Mouse (Mus musculus): ENCODE results near the gene Acvr1. TPM values are rescaled to one million over a fixed set of nuclear protein-coding genes. Genes with fewer than 3 reads are reported as not detected.

Gene Acvr1
- polyA plus RNA-seq, 1 experiment = not detected

GRCm38 (mm10) chr2:58403481-58403880 is 163.5 kb downstream of the Acvr1 start:
- H3K27ac ChIP-seq (ENCODE audit: insufficient read depth, low read depth, low read length) = no peak overlapping the region
- H3K4me3 ChIP-seq (ENCODE audit: insufficient read depth, low read depth, low read length) = no peak overlapping the region
- WGBS = 80% methylated on average over 2 of the region's 2 CpGs
- no peak for TF ChIP-seq CTCF (IDR thresholded peaks at IDR 0.05; ENCODE audit: insufficient read depth, low read depth, low read length)
- H3K4me1 ChIP-seq (ENCODE audit: control insufficient read depth, insufficient read depth, low read length) = no peaks in the 10 kb centered on the region

- no peaks in the 10 kb centered on the region for H3K4me1 ChIP-seq (ENCODE audit: control insufficient read depth, insufficient read depth, low read length)
- no peak overlapping the region for H3K27ac ChIP-seq (ENCODE audit: insufficient read depth, low read depth, low read length)
- WGBS = 41% methylated on average over 7 of the region's 7 CpGs
- TF ChIP-seq CTCF (IDR thresholded peaks at IDR 0.05; ENCODE audit: insufficient read depth, low read depth, low read length) (no peak), POLR2A (IDR thresholded peaks at IDR 0.05; ENCODE audit: insufficient read depth, low read depth, low read length) (no peak)
- no peak overlapping the region for H3K4me3 ChIP-seq (ENCODE audit: insufficient read depth, low read depth, low read length)
These were observed 178.4 kb downstream of the Acvr1 start for GRCm38 (mm10) chr2:58388601-58389000.

DNA sequence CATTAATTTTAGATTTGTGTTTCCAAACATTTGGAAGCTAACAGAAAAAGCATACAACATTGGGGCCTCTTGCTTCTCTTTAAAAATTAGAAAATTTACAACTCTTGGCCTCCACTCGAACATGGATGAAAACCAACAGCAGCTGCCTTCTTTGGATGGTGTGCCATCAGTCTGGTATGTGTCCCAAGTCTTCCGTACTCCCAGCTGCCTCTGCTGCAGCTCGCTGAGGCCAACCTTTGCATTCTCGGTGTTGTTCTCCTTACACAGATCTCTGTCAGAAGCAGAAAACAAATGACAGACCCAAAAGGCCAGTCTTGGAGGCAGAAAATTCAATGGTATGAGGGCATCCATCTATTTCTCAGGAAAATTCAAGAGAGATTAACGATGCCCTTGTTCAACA is 186.9 kb downstream of the Acvr1 start:
- TF ChIP-seq POLR2A (IDR thresholded peaks at IDR 0.05; ENCODE audit: insufficient read depth, low read depth, low read length) (no peak), CTCF (IDR thresholded peaks at IDR 0.05; ENCODE audit: insufficient read depth, low read depth, low read length) (no peak)
- Histone ChIP-seq H3K4me1 (ENCODE audit: control insufficient read depth, insufficient read depth, low read length) (no peaks in the 10 kb centered on the region), H3K4me3 (ENCODE audit: insufficient read depth, low read depth, low read length) (no peak overlapping the region), H3K27ac (ENCODE audit: insufficient read depth, low read depth, low read length) (no peak overlapping the region)
- 72% methylated on average over 5 of the region's 5 CpGs for WGBS

GRCm38 (mm10) chr2:58379475-58379874 is 187.5 kb downstream of the Acvr1 start:
- Histone ChIP-seq H3K4me1 (ENCODE audit: control insufficient read depth, insufficient read depth, low read length) (no peaks in the 10 kb centered on the region), H3K4me3 (ENCODE audit: insufficient read depth, low read depth, low read length) (no peak overlapping the region), H3K27ac (ENCODE audit: insufficient read depth, low read depth, low read length) (no peak overlapping the region)
- 71% methylated on average over 1 of the region's 1 CpGs for WGBS
- TF ChIP-seq CTCF (IDR thresholded peaks at IDR 0.05; ENCODE audit: insufficient read depth, low read depth, low read length) (no peak), POLR2A (IDR thresholded peaks at IDR 0.05; ENCODE audit: insufficient read depth, low read depth, low read length) (no peak)

- 64% methylated on average over 9 of the region's 9 CpGs for WGBS
These were observed 189.4 kb downstream of the Acvr1 start for GRCm38 (mm10) chr2:58377417-58378130.

DNA sequence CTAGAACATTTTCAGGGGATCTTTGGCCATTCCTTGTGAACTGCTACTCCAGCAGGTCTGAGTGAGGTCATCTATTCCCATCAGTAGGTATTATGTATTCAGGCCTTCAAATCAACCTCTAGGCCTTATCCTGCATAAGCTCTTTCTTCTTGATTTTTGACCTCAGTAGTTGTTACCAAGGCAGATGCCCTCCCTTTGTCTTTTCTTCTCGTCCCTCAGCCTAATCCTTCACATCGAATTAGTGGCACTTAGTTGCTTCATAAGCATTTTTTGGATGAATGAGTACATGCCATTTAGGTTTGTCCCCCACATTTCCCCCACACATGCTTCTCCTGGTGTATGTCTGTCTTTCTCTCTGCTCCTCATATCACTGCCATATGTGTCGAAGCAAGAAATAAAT is 200.8 kb downstream of the Acvr1 start:
- H3K4me1 ChIP-seq (ENCODE audit: control insufficient read depth, insufficient read depth, low read length) = no peaks in the 10 kb centered on the region
- H3K4me3 ChIP-seq (ENCODE audit: insufficient read depth, low read depth, low read length) = no peak overlapping the region
- TF ChIP-seq POLR2A (IDR thresholded peaks at IDR 0.05; ENCODE audit: insufficient read depth, low read depth, low read length) (no peak), CTCF (IDR thresholded peaks at IDR 0.05; ENCODE audit: insufficient read depth, low read depth, low read length) (no peak)
- WGBS = 80% methylated on average over 3 of the region's 3 CpGs
- H3K27ac ChIP-seq (ENCODE audit: insufficient read depth, low read depth, low read length) = no peak overlapping the region

More at GRCm38 (mm10) chr2:58377417-58378130, 189.4 kb downstream of the Acvr1 start:
- Histone ChIP-seq H3K4me3 (ENCODE audit: insufficient read depth, low read depth, low read length) (no peak overlapping the region), H3K27ac (ENCODE audit: insufficient read depth, low read depth, low read length) (no peak overlapping the region), H3K4me1 (ENCODE audit: control insufficient read depth, insufficient read depth, low read length) (no peaks in the 10 kb centered on the region)
- no peak for TF ChIP-seq POLR2A (IDR thresholded peaks at IDR 0.05; ENCODE audit: insufficient read depth, low read depth, low read length)
- no peak for TF ChIP-seq CTCF (IDR thresholded peaks at IDR 0.05; ENCODE audit: insufficient read depth, low read depth, low read length)

DNA sequence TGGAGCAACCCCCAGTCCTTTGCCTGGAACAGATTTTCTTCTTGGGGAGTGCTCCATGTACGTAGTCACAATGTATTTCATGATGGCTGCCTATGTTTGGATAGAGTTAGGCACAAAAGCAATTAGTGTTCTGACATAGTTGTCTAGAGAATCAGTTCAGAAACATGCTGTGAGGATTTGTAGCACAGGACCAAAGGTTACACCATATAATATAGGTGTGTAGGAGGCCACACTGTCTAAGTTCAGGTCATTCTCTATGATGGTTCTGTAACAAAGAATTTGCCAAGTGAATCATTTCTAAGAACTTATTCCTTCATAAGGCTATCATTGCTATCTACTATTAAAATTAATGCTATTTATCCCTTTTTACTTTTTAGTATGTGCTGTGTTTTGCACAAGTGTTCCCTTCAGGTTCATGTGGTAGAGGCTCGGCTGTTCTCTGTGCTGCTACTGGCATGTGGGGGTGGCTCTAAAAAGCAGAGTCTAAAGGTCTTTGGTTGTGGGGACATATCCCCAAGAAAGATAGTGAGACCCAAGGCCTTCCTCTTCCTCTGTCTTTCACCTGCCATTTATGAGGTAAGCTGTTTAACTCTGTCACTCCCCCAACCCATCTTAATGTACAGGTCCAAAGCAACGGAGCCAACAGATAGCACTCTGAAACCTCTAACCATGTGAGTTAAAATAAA is 205.5 kb downstream of the Acvr1 start:
- Histone ChIP-seq H3K27ac (ENCODE audit: insufficient read depth, low read depth, low read length) (no peak overlapping the region), H3K4me1 (ENCODE audit: control insufficient read depth, insufficient read depth, low read length) (peaks cover 10% of the 10 kb centered on the region), H3K4me3 (ENCODE audit: insufficient read depth, low read depth, low read length) (no peak overlapping the region)
- WGBS = 90% methylated on average over 3 of the region's 3 CpGs
- TF ChIP-seq POLR2A (IDR thresholded peaks at IDR 0.05; ENCODE audit: insufficient read depth, low read depth, low read length) (no peak), CTCF (IDR thresholded peaks at IDR 0.05; ENCODE audit: insufficient read depth, low read depth, low read length) (no peak)

DNA sequence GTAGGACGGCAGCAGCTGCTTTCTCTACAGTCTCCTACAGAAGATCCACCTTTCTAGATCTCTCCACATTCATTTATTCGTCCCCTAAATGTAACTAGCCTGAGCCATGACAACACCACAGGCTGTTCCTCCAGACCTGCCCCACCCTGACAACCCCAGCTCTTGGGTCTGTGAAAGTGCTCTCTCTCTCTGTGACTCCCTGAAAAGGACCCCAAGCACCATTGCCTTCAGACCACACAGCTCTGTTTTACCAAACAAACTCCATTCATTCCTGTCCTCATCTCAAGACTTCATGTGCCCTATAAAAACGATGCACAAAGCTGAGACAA is 208.9 kb downstream of the Acvr1 start:
- H3K4me1 ChIP-seq (ENCODE audit: control insufficient read depth, insufficient read depth, low read length) = peaks cover 10% of the 10 kb centered on the region
- peak overlapping the region; percentile 69 for H3K4me3 ChIP-seq (ENCODE audit: insufficient read depth, low read depth, low read length)
- WGBS = 5% methylated on average over 3 of the region's 3 CpGs
- TF ChIP-seq POLR2A (IDR thresholded peaks at IDR 0.05; ENCODE audit: insufficient read depth, low read depth, low read length) = no peak
- no peak for TF ChIP-seq CTCF (IDR thresholded peaks at IDR 0.05; ENCODE audit: insufficient read depth, low read depth, low read length)
- peak overlapping the region; percentile 51; the same call in 1 of the 2 replicates for H3K27ac ChIP-seq (ENCODE audit: insufficient read depth, low read depth, low read length)

DNA sequence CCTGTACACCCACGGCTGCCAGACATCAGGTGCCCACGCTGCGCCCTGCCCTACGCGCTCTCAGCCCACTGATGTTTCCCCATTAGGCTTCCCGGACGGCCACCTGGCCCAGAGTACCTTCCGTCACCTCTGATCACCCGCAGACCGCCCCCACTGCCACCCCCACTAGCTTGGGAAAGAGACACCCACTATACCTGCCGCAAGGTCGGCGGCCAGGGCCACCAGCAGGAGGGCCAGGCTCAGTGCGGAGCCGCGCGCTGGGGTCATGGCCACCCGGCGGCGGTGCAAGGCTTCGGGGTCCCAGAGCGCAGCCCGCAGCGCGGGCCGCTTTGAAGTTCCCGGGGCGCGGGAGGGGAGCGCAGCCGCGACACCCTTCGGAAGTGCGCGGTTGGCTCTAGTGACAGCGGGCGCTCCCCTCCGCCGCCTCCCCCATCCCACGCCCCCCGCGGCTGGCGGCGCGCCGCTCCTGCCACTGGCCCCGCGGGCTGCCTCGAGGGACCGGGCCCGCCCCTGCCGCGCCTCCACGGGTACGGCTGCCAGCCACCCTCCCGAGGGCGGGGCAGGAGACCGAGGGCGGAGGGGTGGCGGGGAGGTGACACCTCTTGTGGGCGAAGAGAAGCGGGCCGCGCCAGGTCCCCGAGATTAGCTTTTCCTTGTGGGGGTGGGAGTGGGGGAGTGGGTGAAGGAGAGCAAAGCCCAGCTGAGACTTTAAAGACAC is 209.4 kb downstream of the Acvr1 start, which contains the start of gene Acvr1c:
Gene Acvr1c (minus strand): TSS at position 482 of the 718 bp plus-strand sequence.
- TF ChIP-seq POLR2A (IDR thresholded peaks at IDR 0.05; ENCODE audit: insufficient read depth, low read depth, low read length) = no peak
- no peak for TF ChIP-seq CTCF (IDR thresholded peaks at IDR 0.05; ENCODE audit: insufficient read depth, low read depth, low read length)
- H3K4me1 ChIP-seq (ENCODE audit: control insufficient read depth, insufficient read depth, low read length) = peaks cover 10% of the 10 kb centered on the region
- H3K4me3 ChIP-seq (ENCODE audit: insufficient read depth, low read depth, low read length) = peak within 1 kb of the TSS; percentile 69
- H3K27ac ChIP-seq (ENCODE audit: insufficient read depth, low read depth, low read length) = peak within 1 kb of the TSS; percentile 51
- under 1% methylated on average over 58 of the region's 65 CpGs for WGBS
